ENCODE assay signal across 23 mouse cellular contexts in the genomic region with DNA sequence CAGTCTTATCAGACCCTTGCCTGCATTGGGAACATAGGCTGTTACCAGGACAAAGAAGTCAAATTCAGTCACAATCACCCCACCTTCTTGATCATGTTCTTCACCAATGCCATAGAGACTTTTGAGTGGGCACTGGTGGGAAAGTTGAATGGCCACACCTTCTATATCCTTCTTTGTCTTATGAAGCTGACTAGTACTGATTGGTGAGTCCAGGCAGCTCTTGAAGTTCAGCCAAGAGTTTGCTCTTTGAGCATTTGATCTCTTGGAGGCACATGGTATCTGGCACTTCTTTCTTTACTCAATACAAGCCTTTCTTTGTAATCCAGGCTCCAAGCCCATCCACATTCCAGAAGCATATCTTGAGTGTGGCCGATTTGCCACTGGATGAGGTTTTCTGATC.
DNase-seq lines count a peak whose midpoint lies in the region; ATAC-seq and TF ChIP-seq lines count a peak whose summit lies in the region.
"Had no signal": no experiment of that assay in that cellular context is flagged by ENCODE, and none has a peak within 500 bp of the region (broad histone marks: within the 10 kb centered on the region; RNA-seq: fewer than 3 reads in every experiment).

No protein-coding gene starts in this region.

- H3K4me2 ChIP-seq in lung, embryonic 14.5 days = no peak overlapping the region
- no peak overlapping the region for H3K4me2 ChIP-seq in lung, embryonic 15.5 days
- H3K4me2 ChIP-seq in lung, postnatal 0 days (replicated peaks; ENCODE audit: low read depth, low read length) = no peak overlapping the region
- no peak overlapping the region for H3K4me2 ChIP-seq in lung, embryonic 16.5 days (ENCODE audit: low read depth, low read length)
- H3K4me2 ChIP-seq in kidney, embryonic 15.5 days = no peak overlapping the region

- no peak overlapping the region for H3K9ac ChIP-seq in lung, embryonic 14.5 days
- no peak overlapping the region for H3K9ac ChIP-seq in lung, embryonic 15.5 days
- no peak overlapping the region for H3K9ac ChIP-seq in lung, postnatal 0 days (replicated peaks; ENCODE audit: low read depth)
- no peak overlapping the region for H3K9ac ChIP-seq in lung, embryonic 16.5 days (ENCODE audit: low read length)
- H3K9ac ChIP-seq in kidney, embryonic 15.5 days = no peak overlapping the region

- no peak for TF ChIP-seq CTCF in lung, embryonic 14.5 days (IDR thresholded peaks at IDR 0.05; ENCODE audit: low read depth)
- no peak for TF ChIP-seq CTCF in lung, postnatal 0 days (IDR thresholded peaks at IDR 0.05)

- H3K4me3 ChIP-seq in lung, embryonic 14.5 days (ENCODE audit: low read depth, low read length) = no peak overlapping the region
- no peak overlapping the region for H3K4me3 ChIP-seq in lung, embryonic 15.5 days
- no peak overlapping the region for H3K4me3 ChIP-seq in lung, postnatal 0 days (ENCODE audit: low read depth, low read length)
- H3K4me3 ChIP-seq in lung, embryonic 16.5 days (ENCODE audit: low read length) = no peak overlapping the region
- no peak overlapping the region for H3K4me3 ChIP-seq in kidney, embryonic 15.5 days (replicated peaks)

- DNase-seq in lung, embryonic 14.5 days = peak; percentile 18
- DNase-seq in lung, postnatal 14 days = no peak
- DNase-seq in lung, postnatal 0 days (ENCODE audit: low spot score) = no peak
- no peak for DNase-seq in lung, postnatal 10 days
- DNase-seq in Muller cell, postnatal 12 days (ENCODE audit: inconsistent ontology term) = peak; percentile 40
- DNase-seq: adrenal gland, adult 2 months; adrenal gland, adult 8-10 months; adrenal gland, postnatal 10 days; adrenal gland, postnatal 14 days; adrenal gland, postnatal 25 days; adrenal gland, postnatal 36 days; B cell, adult 2 months; cerebellum, adult 11 months; cerebellum, adult 11-12 months; cerebellum, adult 18-20 months had no signal

- H3K36me3 ChIP-seq in lung, embryonic 14.5 days (ENCODE audit: insufficient read depth) = no peaks in the 10 kb centered on the region
- no peaks in the 10 kb centered on the region for H3K36me3 ChIP-seq in lung, embryonic 15.5 days
- no peaks in the 10 kb centered on the region for H3K36me3 ChIP-seq in lung, postnatal 0 days (ENCODE audit: insufficient read depth, low read length)
- no peaks in the 10 kb centered on the region for H3K36me3 ChIP-seq in lung, embryonic 16.5 days (ENCODE audit: control insufficient read depth, insufficient read depth, low read length)
- no peaks in the 10 kb centered on the region for H3K36me3 ChIP-seq in kidney, embryonic 15.5 days
- H3K36me3 ChIP-seq: G1E had no signal

- TF ChIP-seq EP300 in lung, postnatal 0 days (IDR thresholded peaks at IDR 0.05) = no peak

- no peaks in the 10 kb centered on the region for H3K9me3 ChIP-seq in lung, embryonic 14.5 days (ENCODE audit: low read depth, low read length)
- no peaks in the 10 kb centered on the region for H3K9me3 ChIP-seq in lung, embryonic 15.5 days
- no peaks in the 10 kb centered on the region for H3K9me3 ChIP-seq in lung, postnatal 0 days (ENCODE audit: low read length)
- no peaks in the 10 kb centered on the region for H3K9me3 ChIP-seq in lung, embryonic 16.5 days (ENCODE audit: control insufficient read depth, low read length)
- H3K9me3 ChIP-seq in kidney, embryonic 15.5 days (replicated peaks) = no peaks in the 10 kb centered on the region
- H3K9me3 ChIP-seq: G1E had no signal

- H3K27ac ChIP-seq in lung, embryonic 14.5 days (ENCODE audit: low read depth) = no peak overlapping the region
- no peak overlapping the region for H3K27ac ChIP-seq in lung, embryonic 15.5 days
- no peak overlapping the region for H3K27ac ChIP-seq in lung, postnatal 0 days (ENCODE audit: low read length)
- H3K27ac ChIP-seq in lung, embryonic 16.5 days (ENCODE audit: low read length) = no peak overlapping the region
- no peak overlapping the region for H3K27ac ChIP-seq in kidney, embryonic 15.5 days

- no peaks in the 10 kb centered on the region for H3K27me3 ChIP-seq in lung, embryonic 14.5 days (ENCODE audit: insufficient read depth, low read length)
- H3K27me3 ChIP-seq in lung, embryonic 15.5 days = no peaks in the 10 kb centered on the region
- H3K27me3 ChIP-seq in lung, postnatal 0 days (replicated peaks; ENCODE audit: insufficient read depth, low read length) = no peaks in the 10 kb centered on the region
- H3K27me3 ChIP-seq in lung, embryonic 16.5 days (ENCODE audit: control insufficient read depth, insufficient read depth, low read depth, low read length) = no peaks in the 10 kb centered on the region
- no peaks in the 10 kb centered on the region for H3K27me3 ChIP-seq in kidney, embryonic 15.5 days
- H3K27me3 ChIP-seq: CH12.LX, Patski had no signal

- 64% methylated on average over 1 of the region's 1 CpGs for WGBS in lung, embryonic 14.5 days
- 50% methylated on average over 1 of the region's 1 CpGs for WGBS in lung, embryonic 15.5 days
- WGBS in lung, postnatal 0 days = 44% methylated on average over 1 of the region's 1 CpGs
- 39% methylated on average over 1 of the region's 1 CpGs for WGBS in lung, embryonic 16.5 days
- 87% methylated on average over 1 of the region's 1 CpGs for WGBS in kidney, embryonic 15.5 days

- no peaks in the 10 kb centered on the region for H3K4me1 ChIP-seq in lung, embryonic 14.5 days (ENCODE audit: insufficient read depth)
- H3K4me1 ChIP-seq in lung, embryonic 15.5 days = no peaks in the 10 kb centered on the region
- H3K4me1 ChIP-seq in lung, postnatal 0 days (ENCODE audit: insufficient read depth, low read depth, low read length) = no peaks in the 10 kb centered on the region
- no peaks in the 10 kb centered on the region for H3K4me1 ChIP-seq in lung, embryonic 16.5 days (replicated peaks; ENCODE audit: control insufficient read depth, insufficient read depth, low read length)
- H3K4me1 ChIP-seq in kidney, embryonic 15.5 days = no peaks in the 10 kb centered on the region

- peak; percentile 54; the same call in 1 of the 2 replicates for ATAC-seq in lung, embryonic 14.5 days (ENCODE audit: insufficient read depth)
- ATAC-seq in lung, embryonic 15.5 days (ENCODE audit: borderline replicate concordance, extremely low read depth, low FRiP score, low TSS enrichment) = peak; percentile 62; the same call in 1 of the 2 replicates
- no peak for ATAC-seq in lung, postnatal 0 days
- peak; percentile 45 for ATAC-seq in lung, embryonic 16.5 days (ENCODE audit: low read depth)
- no peak for ATAC-seq in kidney, embryonic 15.5 days (replicated peaks; ENCODE audit: low FRiP score)
- ATAC-seq: activated CD4-positive, CD25-positive, alpha-beta regulatory T cell, adult 4 months; CD4-positive, CD25-positive, alpha-beta regulatory T cell, adult 4 months; Patski had no signal

Comparison
In these comparisons a context has a peak if more than half of its experiments do, and no peak if none do; other contexts are left out.
1. ATAC-seq: peak in lung, embryonic 14.5 days (single experiment), lung, embryonic 15.5 days (single experiment) and lung, embryonic 16.5 days (single experiment); none in lung, postnatal 0 days (single experiment) and kidney, embryonic 15.5 days (single experiment).
2. DNase-seq: peak in lung, embryonic 14.5 days (single experiment) and Muller cell, postnatal 12 days (single experiment); none in lung, postnatal 14 days (single experiment), lung, postnatal 0 days (single experiment) and lung, postnatal 10 days (single experiment).